Mouse (Mus musculus): ENCODE results near the gene Ehd1.

DNA sequence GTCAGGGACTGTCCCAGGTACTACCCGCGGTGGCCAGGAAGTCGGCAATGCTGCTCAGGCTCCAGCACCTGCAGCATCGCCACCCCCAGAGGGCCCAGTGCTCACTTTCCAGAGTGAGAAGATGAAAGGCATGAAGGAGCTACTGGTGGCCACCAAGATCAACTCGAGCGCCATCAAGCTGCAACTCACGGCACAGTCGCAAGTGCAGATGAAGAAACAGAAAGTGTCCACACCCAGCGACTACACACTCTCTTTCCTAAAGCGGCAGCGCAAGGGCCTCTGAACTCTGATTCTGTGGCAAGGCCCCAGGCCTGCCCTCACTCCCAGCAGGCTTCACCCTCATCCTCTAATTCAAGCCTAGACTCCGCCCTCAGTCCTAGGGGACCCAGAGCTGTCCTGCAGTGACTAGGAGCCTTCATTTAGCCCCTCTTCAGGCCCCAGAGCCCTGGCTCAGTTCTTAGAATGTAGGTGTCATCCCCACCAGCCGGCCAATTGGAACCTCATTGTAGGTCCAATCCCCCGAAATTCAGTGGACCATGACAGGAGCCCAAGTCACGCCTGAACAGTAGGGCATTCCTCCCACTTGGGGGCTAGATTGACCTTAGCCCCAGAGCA is 63.5 kb downstream of the Ehd1 start:
- TF ChIP-seq POLR2A (IDR thresholded peaks at IDR 0.05; ENCODE audit: insufficient read depth, low read length), result no peak
- peak; percentile 73 for TF ChIP-seq CTCF (IDR thresholded peaks at IDR 0.05; ENCODE audit: low read depth, low read length)
